Mouse (Mus musculus) c-Kit-negative CD71-positive TER-119-positive erythroid progenitor cells, embryonic 14.5 days (primary cell): Measurements from ENCODE around the gene Plbd2.

ENCODE experiments used
- DNase-seq: peaks from one replicate; pipeline ENCODE4 v3.0.0-alpha.2; 2013; ENCODE audit warnings: low read depth, low spot score

Gene Plbd2

GRCm38 (mm10) chr5:120475861-120476260 lies 27.6 kb downstream of the Plbd2 start:
- DNase-seq: no peak

- DNase-seq: no peak
Measured at GRCm38 (mm10) chr5:120473361-120473760, 30.1 kb downstream of the Plbd2 start.

- DNase-seq: no peak
Measured at GRCm38 (mm10) chr5:120472770-120473169, 30.7 kb downstream of the Plbd2 start, which contains the start of gene Sdsl. TSS of gene Sdsl (minus strand) at chr5:120472810.

- no peak for DNase-seq
Measured at GRCm38 (mm10) chr5:120471538-120471937, 31.9 kb downstream of the Plbd2 start.

- no peak for DNase-seq
Measured at GRCm38 (mm10) chr5:120468830-120469229, 34.6 kb downstream of the Plbd2 start.

- no peak for DNase-seq
Measured at GRCm38 (mm10) chr5:120468336-120468735, 35.1 kb downstream of the Plbd2 start.

- DNase-seq: no peak
Measured at GRCm38 (mm10) chr5:120467026-120467425, 36.4 kb downstream of the Plbd2 start.

- no peak for DNase-seq
Measured at GRCm38 (mm10) chr5:120465860-120466259, 37.6 kb downstream of the Plbd2 start.

GRCm38 (mm10) chr5:120465062-120465461 lies 38.4 kb downstream of the Plbd2 start:
- DNase-seq: peak; percentile 24

GRCm38 (mm10) chr5:120464321-120464720 lies 39.1 kb downstream of the Plbd2 start:
- no peak for DNase-seq

- DNase-seq: no peak
Measured at GRCm38 (mm10) chr5:120461902-120462301, 41.5 kb downstream of the Plbd2 start.

- DNase-seq: no peak
Measured at GRCm38 (mm10) chr5:120459133-120459532, 44.3 kb downstream of the Plbd2 start.

- DNase-seq: peak; percentile 40
Measured at GRCm38 (mm10) chr5:120457628-120458027, 45.8 kb downstream of the Plbd2 start.

GRCm38 (mm10) chr5:120456841-120457554 lies 46.4 kb downstream of the Plbd2 start:
- no peak for DNase-seq

GRCm38 (mm10) chr5:120456253-120456652 lies 47.2 kb downstream of the Plbd2 start:
- no peak for DNase-seq

GRCm38 (mm10) chr5:120454756-120455337 lies 48.6 kb downstream of the Plbd2 start:
- no peak for DNase-seq

GRCm38 (mm10) chr5:120447305-120447704 lies 56.1 kb downstream of the Plbd2 start:
- no peak for DNase-seq

- DNase-seq: peak; percentile 32
Measured at GRCm38 (mm10) chr5:120440733-120441132, 62.7 kb downstream of the Plbd2 start.

- no peak for DNase-seq
Measured at GRCm38 (mm10) chr5:120439887-120440670, 63.3 kb downstream of the Plbd2 start.

- DNase-seq: no peak
Measured at GRCm38 (mm10) chr5:120438991-120439710, 64.3 kb downstream of the Plbd2 start.

- no peak for DNase-seq
Measured at GRCm38 (mm10) chr5:120438469-120438868, 65.0 kb downstream of the Plbd2 start.

GRCm38 (mm10) chr5:120437986-120438385 lies 65.4 kb downstream of the Plbd2 start:
- DNase-seq: no peak
